Mouse (Mus musculus): ENCODE results near the gene Zcchc4. TPM values are rescaled to one million over a fixed set of nuclear protein-coding genes. Genes with fewer than 3 reads are reported as not detected.

The Zcchc4 gene
- polyA plus RNA-seq, 1 experiment from 2014 or later, result 6.0 TPM

GRCm38 (mm10) chr5:52844319-52844718 lies 69.1 kb downstream of the Zcchc4 start:
- H3K27ac ChIP-seq (ENCODE audit: low read length), result no peak overlapping the region
- H3K9me3 ChIP-seq (replicated peaks; ENCODE audit: control insufficient read depth, low read length), result no peaks in the 10 kb centered on the region
- H3K4me2 ChIP-seq (ENCODE audit: low read depth, low read length), result no peak overlapping the region
- H3K9ac ChIP-seq (ENCODE audit: low read depth, low read length), result no peak overlapping the region
- H3K4me3 ChIP-seq (ENCODE audit: low read depth, low read length), result no peak overlapping the region
- no peaks in the 10 kb centered on the region for H3K27me3 ChIP-seq (ENCODE audit: control insufficient read depth, insufficient read depth, low read depth, low read length)
- ATAC-seq (ENCODE audit: low read depth), result no peak
- 82% methylated on average over 7 of the region's 7 CpGs for WGBS (ENCODE audit: insufficient replicate concordance)
- peaks cover 7% of the 10 kb centered on the region for H3K36me3 ChIP-seq (ENCODE audit: control insufficient read depth, insufficient read depth)
- no peaks in the 10 kb centered on the region for H3K4me1 ChIP-seq (ENCODE audit: control insufficient read depth, low read depth, low read length)

GRCm38 (mm10) chr5:52855727-52856126 lies 80.5 kb downstream of the Zcchc4 start:
- 84% methylated on average over 5 of the region's 5 CpGs for WGBS (ENCODE audit: insufficient replicate concordance)

GRCm38 (mm10) chr5:52864446-52864845 lies 89.2 kb downstream of the Zcchc4 start:
- 70% methylated on average over 8 of the region's 8 CpGs for WGBS (ENCODE audit: insufficient replicate concordance)
- Histone ChIP-seq H3K27me3 (ENCODE audit: control insufficient read depth, insufficient read depth, low read depth, low read length) (no peaks in the 10 kb centered on the region), H3K9ac (ENCODE audit: low read depth, low read length) (no peak overlapping the region), H3K4me3 (ENCODE audit: low read depth, low read length) (no peak overlapping the region), H3K9me3 (replicated peaks; ENCODE audit: control insufficient read depth, low read length) (no peaks in the 10 kb centered on the region), H3K36me3 (ENCODE audit: control insufficient read depth, insufficient read depth) (peaks cover 13% of the 10 kb centered on the region), H3K4me2 (ENCODE audit: low read depth, low read length) (no peak overlapping the region), H3K4me1 (ENCODE audit: control insufficient read depth, low read depth, low read length) (no peaks in the 10 kb centered on the region), H3K27ac (ENCODE audit: low read length) (no peak overlapping the region)
- ATAC-seq (ENCODE audit: low read depth), result no peak

More at GRCm38 (mm10) chr5:52855727-52856126, 80.5 kb downstream of the Zcchc4 start:
- Histone ChIP-seq H3K9me3 (replicated peaks; ENCODE audit: control insufficient read depth, low read length) (no peaks in the 10 kb centered on the region), H3K36me3 (ENCODE audit: control insufficient read depth, insufficient read depth) (peaks cover 6% of the 10 kb centered on the region), H3K4me2 (ENCODE audit: low read depth, low read length) (no peak overlapping the region), H3K4me1 (ENCODE audit: control insufficient read depth, low read depth, low read length) (no peaks in the 10 kb centered on the region), H3K27me3 (ENCODE audit: control insufficient read depth, insufficient read depth, low read depth, low read length) (no peaks in the 10 kb centered on the region), H3K27ac (ENCODE audit: low read length) (no peak overlapping the region), H3K4me3 (ENCODE audit: low read depth, low read length) (no peak overlapping the region), H3K9ac (ENCODE audit: low read depth, low read length) (no peak overlapping the region)
- ATAC-seq (ENCODE audit: low read depth), result no peak

GRCm38 (mm10) chr5:52865825-52866224 lies 90.6 kb downstream of the Zcchc4 start:
- 71% methylated on average over 9 of the region's 9 CpGs for WGBS (ENCODE audit: insufficient replicate concordance)
- Histone ChIP-seq H3K4me3 (ENCODE audit: low read depth, low read length) (no peak overlapping the region), H3K9ac (ENCODE audit: low read depth, low read length) (no peak overlapping the region), H3K4me1 (ENCODE audit: control insufficient read depth, low read depth, low read length) (no peaks in the 10 kb centered on the region), H3K36me3 (ENCODE audit: control insufficient read depth, insufficient read depth) (peaks cover 13% of the 10 kb centered on the region), H3K27me3 (ENCODE audit: control insufficient read depth, insufficient read depth, low read depth, low read length) (no peaks in the 10 kb centered on the region), H3K9me3 (replicated peaks; ENCODE audit: control insufficient read depth, low read length) (no peaks in the 10 kb centered on the region), H3K27ac (ENCODE audit: low read length) (no peak overlapping the region), H3K4me2 (ENCODE audit: low read depth, low read length) (no peak overlapping the region)
- 0 out of 2 replicates have a peak, but pooled peaks have one; percentile 9 for ATAC-seq (ENCODE audit: low read depth)

GRCm38 (mm10) chr5:52866361-52867155 lies 91.3 kb downstream of the Zcchc4 start:
- Histone ChIP-seq H3K9ac (ENCODE audit: low read depth, low read length) (no peak overlapping the region), H3K27me3 (ENCODE audit: control insufficient read depth, insufficient read depth, low read depth, low read length) (no peaks in the 10 kb centered on the region), H3K27ac (ENCODE audit: low read length) (no peak overlapping the region), H3K4me1 (ENCODE audit: control insufficient read depth, low read depth, low read length) (no peaks in the 10 kb centered on the region), H3K9me3 (replicated peaks; ENCODE audit: control insufficient read depth, low read length) (no peaks in the 10 kb centered on the region), H3K36me3 (ENCODE audit: control insufficient read depth, insufficient read depth) (peaks cover 13% of the 10 kb centered on the region), H3K4me2 (ENCODE audit: low read depth, low read length) (no peak overlapping the region), H3K4me3 (ENCODE audit: low read depth, low read length) (no peak overlapping the region)
- 76% methylated on average over 18 of the region's 18 CpGs for WGBS (ENCODE audit: insufficient replicate concordance)
- no peak for ATAC-seq (ENCODE audit: low read depth)

GRCm38 (mm10) chr5:52868918-52869703 lies 93.9 kb downstream of the Zcchc4 start:
- WGBS (ENCODE audit: insufficient replicate concordance), result 75% methylated on average over 12 of the region's 12 CpGs
- ATAC-seq (ENCODE audit: low read depth), result no peak

GRCm38 (mm10) chr5:52871461-52871860 lies 96.3 kb downstream of the Zcchc4 start:
- Histone ChIP-seq H3K4me3 (ENCODE audit: low read depth, low read length) (no peak overlapping the region), H3K4me1 (ENCODE audit: control insufficient read depth, low read depth, low read length) (no peaks in the 10 kb centered on the region), H3K36me3 (ENCODE audit: control insufficient read depth, insufficient read depth) (peaks cover 2% of the 10 kb centered on the region; the same call in 1 of the 2 replicates), H3K27ac (ENCODE audit: low read length) (no peak overlapping the region), H3K9ac (ENCODE audit: low read depth, low read length) (no peak overlapping the region), H3K9me3 (replicated peaks; ENCODE audit: control insufficient read depth, low read length) (no peaks in the 10 kb centered on the region), H3K4me2 (ENCODE audit: low read depth, low read length) (no peak overlapping the region), H3K27me3 (ENCODE audit: control insufficient read depth, insufficient read depth, low read depth, low read length) (no peaks in the 10 kb centered on the region)
- WGBS (ENCODE audit: insufficient replicate concordance), result 26% methylated on average over 1 of the region's 1 CpGs
- ATAC-seq (ENCODE audit: low read depth), result no peak

More at GRCm38 (mm10) chr5:52868918-52869703, 93.9 kb downstream of the Zcchc4 start:
- Histone ChIP-seq H3K4me2 (ENCODE audit: low read depth, low read length) (no peak overlapping the region), H3K9ac (ENCODE audit: low read depth, low read length) (no peak overlapping the region), H3K9me3 (replicated peaks; ENCODE audit: control insufficient read depth, low read length) (no peaks in the 10 kb centered on the region), H3K27ac (ENCODE audit: low read length) (no peak overlapping the region), H3K4me1 (ENCODE audit: control insufficient read depth, low read depth, low read length) (no peaks in the 10 kb centered on the region), H3K27me3 (ENCODE audit: control insufficient read depth, insufficient read depth, low read depth, low read length) (no peaks in the 10 kb centered on the region), H3K4me3 (ENCODE audit: low read depth, low read length) (no peak overlapping the region), H3K36me3 (ENCODE audit: control insufficient read depth, insufficient read depth) (peaks cover 9% of the 10 kb centered on the region)

- ATAC-seq (ENCODE audit: low read depth), result no peak
- no peak overlapping the region for H3K4me2 ChIP-seq (ENCODE audit: low read depth, low read length)
- H3K9me3 ChIP-seq (replicated peaks; ENCODE audit: control insufficient read depth, low read length), result no peaks in the 10 kb centered on the region
- H3K4me1 ChIP-seq (ENCODE audit: control insufficient read depth, low read depth, low read length), result no peaks in the 10 kb centered on the region
- H3K36me3 ChIP-seq (ENCODE audit: control insufficient read depth, insufficient read depth), result no peaks in the 10 kb centered on the region
- H3K27ac ChIP-seq (ENCODE audit: low read length), result no peak overlapping the region
- H3K27me3 ChIP-seq (ENCODE audit: control insufficient read depth, insufficient read depth, low read depth, low read length), result no peaks in the 10 kb centered on the region
- WGBS (ENCODE audit: insufficient replicate concordance), result 79% methylated on average over 13 of the region's 13 CpGs
- H3K9ac ChIP-seq (ENCODE audit: low read depth, low read length), result no peak overlapping the region
- no peak overlapping the region for H3K4me3 ChIP-seq (ENCODE audit: low read depth, low read length)
These were observed 96.8 kb downstream of the Zcchc4 start for GRCm38 (mm10) chr5:52871986-52872385.

All from liver, embryonic 16.5 days (tissue).